Mouse (Mus musculus): ENCODE data around the gene Smim20.
A peak's percentile ranks its signal among the peaks of the same experiment; 100 is the strongest.

The Smim20 gene

GRCm38 (mm10) chr5:53266931-53267853 is at the start of gene Smim20:
Gene Smim20 (plus strand): TSS chr5:53267083.
- peak; percentile 61 for DNase-seq (ENCODE audit: low read depth, low spot score)

GRCm38 (mm10) chr5:53225434-53225833 is 41.4 kb upstream of the Smim20 start:
- no peak for DNase-seq (ENCODE audit: low read depth, low spot score)

GRCm38 (mm10) chr5:53230560-53230959 is 36.3 kb upstream of the Smim20 start:
- DNase-seq (ENCODE audit: low read depth, low spot score): no peak

GRCm38 (mm10) chr5:53235551-53235950 is 31.3 kb upstream of the Smim20 start:
- DNase-seq (ENCODE audit: low read depth, low spot score): no peak

GRCm38 (mm10) chr5:53236136-53236535 is 30.7 kb upstream of the Smim20 start:
- DNase-seq (ENCODE audit: low read depth, low spot score): no peak

GRCm38 (mm10) chr5:53236749-53237148 is 30.1 kb upstream of the Smim20 start:
- no peak for DNase-seq (ENCODE audit: low read depth, low spot score)

- no peak for DNase-seq (ENCODE audit: low read depth, low spot score)
These were observed 28.1 kb upstream of the Smim20 start for GRCm38 (mm10) chr5:53238761-53239160.

- DNase-seq (ENCODE audit: low read depth, low spot score): no peak
These were observed 27.7 kb upstream of the Smim20 start for GRCm38 (mm10) chr5:53239189-53239588.

GRCm38 (mm10) chr5:53239831-53240440 is 26.9 kb upstream of the Smim20 start:
- DNase-seq (ENCODE audit: low read depth, low spot score): no peak

- DNase-seq (ENCODE audit: low read depth, low spot score): no peak
These were observed 25.8 kb upstream of the Smim20 start for GRCm38 (mm10) chr5:53241109-53241508.

GRCm38 (mm10) chr5:53241963-53242362 is 24.9 kb upstream of the Smim20 start:
- DNase-seq (ENCODE audit: low read depth, low spot score): no peak

GRCm38 (mm10) chr5:53242865-53243499 is 23.9 kb upstream of the Smim20 start:
- no peak for DNase-seq (ENCODE audit: low read depth, low spot score)

- DNase-seq (ENCODE audit: low read depth, low spot score): no peak
These were observed 22.9 kb upstream of the Smim20 start for GRCm38 (mm10) chr5:53243933-53244332.

GRCm38 (mm10) chr5:53248499-53248898 is 18.4 kb upstream of the Smim20 start:
- DNase-seq (ENCODE audit: low read depth, low spot score): no peak

- no peak for DNase-seq (ENCODE audit: low read depth, low spot score)
These were observed 17.3 kb upstream of the Smim20 start for GRCm38 (mm10) chr5:53249431-53250061.

GRCm38 (mm10) chr5:53254154-53254553 is 12.7 kb upstream of the Smim20 start:
- no peak for DNase-seq (ENCODE audit: low read depth, low spot score)

GRCm38 (mm10) chr5:53254821-53255220 is 12.1 kb upstream of the Smim20 start:
- DNase-seq (ENCODE audit: low read depth, low spot score): no peak

GRCm38 (mm10) chr5:53258038-53258786 is 8.7 kb upstream of the Smim20 start:
- peak; percentile 21 for DNase-seq (ENCODE audit: low read depth, low spot score)

- no peak for DNase-seq (ENCODE audit: low read depth, low spot score)
These were observed 7.0 kb upstream of the Smim20 start for GRCm38 (mm10) chr5:53259894-53260293.

- DNase-seq (ENCODE audit: low read depth, low spot score): no peak
These were observed 4.9 kb upstream of the Smim20 start for GRCm38 (mm10) chr5:53261999-53262398.

GRCm38 (mm10) chr5:53264061-53264460 is 2.8 kb upstream of the Smim20 start:
- DNase-seq (ENCODE audit: low read depth, low spot score): no peak

Data from retina, postnatal 7 days (tissue).